Mouse (Mus musculus): ENCODE results near the gene Fhad1. TPM values are rescaled to one million over a fixed set of nuclear protein-coding genes. Genes with fewer than 3 reads are reported as not detected.
A peak's percentile ranks its signal among the peaks of the same experiment; 100 is the strongest.

The Fhad1 gene
- polyA plus RNA-seq, 1 experiment from 2014 or later, result 1.5 TPM

- no peak overlapping the region for H3K9ac ChIP-seq
- H3K4me2 ChIP-seq, result no peak overlapping the region
- no peak for ATAC-seq
- no peak overlapping the region for H3K27ac ChIP-seq
- H3K4me1 ChIP-seq, result peaks cover 5% of the 10 kb centered on the region; the same call in 1 of the 2 replicates
- H3K27me3 ChIP-seq, result no peaks in the 10 kb centered on the region
- H3K4me3 ChIP-seq, result no peak overlapping the region
- H3K9me3 ChIP-seq (replicated peaks), result no peaks in the 10 kb centered on the region
- 85% methylated on average over 13 of the region's 13 CpGs for WGBS
- H3K36me3 ChIP-seq (ENCODE audit: poor library complexity, severe bottlenecking), result no peaks in the 10 kb centered on the region
These were observed 101.5 kb downstream of the Fhad1 start for GRCm38 (mm10) chr4:141913201-141913993.

GRCm38 (mm10) chr4:141904710-141905109 is 110.2 kb downstream of the Fhad1 start:
- no peaks in the 10 kb centered on the region for H3K36me3 ChIP-seq (ENCODE audit: poor library complexity, severe bottlenecking)
- H3K27ac ChIP-seq, result no peak overlapping the region
- peaks cover 36% of the 10 kb centered on the region for H3K4me1 ChIP-seq
- no peak for ATAC-seq
- no peaks in the 10 kb centered on the region for H3K9me3 ChIP-seq (replicated peaks)
- H3K4me3 ChIP-seq, result no peak overlapping the region
- no peak overlapping the region for H3K4me2 ChIP-seq
- 87% methylated on average over 9 of the region's 9 CpGs for WGBS
- no peaks in the 10 kb centered on the region for H3K27me3 ChIP-seq
- H3K9ac ChIP-seq, result no peak overlapping the region

GRCm38 (mm10) chr4:141902479-141902858 is 112.4 kb downstream of the Fhad1 start:
- ATAC-seq, result no peak
- WGBS, result 68% methylated on average over 7 of the region's 8 CpGs
- no peaks in the 10 kb centered on the region for H3K36me3 ChIP-seq (ENCODE audit: poor library complexity, severe bottlenecking)
- no peaks in the 10 kb centered on the region for H3K9me3 ChIP-seq (replicated peaks)
- no peak overlapping the region for H3K4me3 ChIP-seq
- H3K9ac ChIP-seq, result no peak overlapping the region
- H3K4me1 ChIP-seq, result peaks cover 58% of the 10 kb centered on the region
- H3K27ac ChIP-seq, result peak overlapping the region; percentile 97
- H3K27me3 ChIP-seq, result no peaks in the 10 kb centered on the region
- peak overlapping the region; percentile 45; the same call in 1 of the 2 replicates for H3K4me2 ChIP-seq

GRCm38 (mm10) chr4:141901711-141902478 is 113.0 kb downstream of the Fhad1 start:
- H3K36me3 ChIP-seq (ENCODE audit: poor library complexity, severe bottlenecking), result no peaks in the 10 kb centered on the region
- peak overlapping the region; percentile 97 for H3K27ac ChIP-seq
- ATAC-seq, result peak; percentile 76
- peak overlapping the region; percentile 52 for H3K9ac ChIP-seq
- no peaks in the 10 kb centered on the region for H3K9me3 ChIP-seq (replicated peaks)
- no peak overlapping the region for H3K4me3 ChIP-seq
- WGBS, result 8% methylated on average over 16 of the region's 17 CpGs
- no peaks in the 10 kb centered on the region for H3K27me3 ChIP-seq
- H3K4me2 ChIP-seq, result peak overlapping the region; percentile 45
- H3K4me1 ChIP-seq, result peaks cover 64% of the 10 kb centered on the region

- WGBS, result 38% methylated on average over 11 of the region's 11 CpGs
These were observed 114.5 kb downstream of the Fhad1 start for GRCm38 (mm10) chr4:141900421-141900820.

GRCm38 (mm10) chr4:141899936-141900335 is 114.9 kb downstream of the Fhad1 start:
- no peak overlapping the region for H3K9ac ChIP-seq
- 0% methylated on average over 8 of the region's 8 CpGs for WGBS

More at GRCm38 (mm10) chr4:141900421-141900820, 114.5 kb downstream of the Fhad1 start:
- H3K4me3 ChIP-seq, result no peak overlapping the region
- no peak overlapping the region for H3K9ac ChIP-seq
- no peaks in the 10 kb centered on the region for H3K36me3 ChIP-seq (ENCODE audit: poor library complexity, severe bottlenecking)
- H3K4me2 ChIP-seq, result no peak overlapping the region
- no peak for ATAC-seq
- H3K9me3 ChIP-seq (replicated peaks), result no peaks in the 10 kb centered on the region
- H3K27ac ChIP-seq, result peak overlapping the region; percentile 97
- H3K27me3 ChIP-seq, result no peaks in the 10 kb centered on the region
- H3K4me1 ChIP-seq, result peaks cover 69% of the 10 kb centered on the region

GRCm38 (mm10) chr4:141898905-141899304 is 116.0 kb downstream of the Fhad1 start:
- H3K4me1 ChIP-seq, result peaks cover 69% of the 10 kb centered on the region
- no peak overlapping the region for H3K9ac ChIP-seq
- WGBS, result 86% methylated on average over 8 of the region's 8 CpGs
- no peak overlapping the region for H3K4me3 ChIP-seq
- H3K4me2 ChIP-seq, result no peak overlapping the region
- peak overlapping the region; percentile 97 for H3K27ac ChIP-seq
- H3K36me3 ChIP-seq (ENCODE audit: poor library complexity, severe bottlenecking), result no peaks in the 10 kb centered on the region
- ATAC-seq, result no peak
- no peaks in the 10 kb centered on the region for H3K9me3 ChIP-seq (replicated peaks)
- H3K27me3 ChIP-seq, result no peaks in the 10 kb centered on the region

More at GRCm38 (mm10) chr4:141899936-141900335, 114.9 kb downstream of the Fhad1 start:
- Histone ChIP-seq H3K9me3 (replicated peaks) (no peaks in the 10 kb centered on the region), H3K27ac (peak overlapping the region; percentile 97), H3K27me3 (no peaks in the 10 kb centered on the region), H3K36me3 (ENCODE audit: poor library complexity, severe bottlenecking) (no peaks in the 10 kb centered on the region), H3K4me2 (peak overlapping the region; percentile 19; the same call in 1 of the 2 replicates), H3K4me1 (peaks cover 69% of the 10 kb centered on the region), H3K4me3 (no peak overlapping the region)
- ATAC-seq, result peak; percentile 57

- Histone ChIP-seq H3K36me3 (ENCODE audit: poor library complexity, severe bottlenecking) (no peaks in the 10 kb centered on the region), H3K27ac (peak overlapping the region; percentile 97; the same call in 1 of the 2 replicates), H3K27me3 (no peaks in the 10 kb centered on the region), H3K4me1 (peaks cover 64% of the 10 kb centered on the region), H3K9me3 (replicated peaks) (no peaks in the 10 kb centered on the region), H3K4me2 (no peak overlapping the region), H3K9ac (no peak overlapping the region), H3K4me3 (no peak overlapping the region)
- WGBS, result 51% methylated on average over 3 of the region's 3 CpGs
- ATAC-seq, result no peak
These were observed 117.0 kb downstream of the Fhad1 start for GRCm38 (mm10) chr4:141897838-141898237.

- WGBS, result 74% methylated on average over 6 of the region's 6 CpGs
- Histone ChIP-seq H3K36me3 (ENCODE audit: poor library complexity, severe bottlenecking) (no peaks in the 10 kb centered on the region), H3K4me2 (no peak overlapping the region), H3K9ac (no peak overlapping the region), H3K4me1 (peaks cover 58% of the 10 kb centered on the region), H3K27me3 (no peaks in the 10 kb centered on the region), H3K27ac (peak overlapping the region; percentile 62), H3K4me3 (no peak overlapping the region), H3K9me3 (replicated peaks) (no peaks in the 10 kb centered on the region)
- no peak for ATAC-seq
These were observed 117.7 kb downstream of the Fhad1 start for GRCm38 (mm10) chr4:141897225-141897624.

- Histone ChIP-seq H3K9ac (no peak overlapping the region), H3K36me3 (ENCODE audit: poor library complexity, severe bottlenecking) (no peaks in the 10 kb centered on the region), H3K9me3 (replicated peaks) (no peaks in the 10 kb centered on the region), H3K27ac (no peak overlapping the region), H3K27me3 (no peaks in the 10 kb centered on the region), H3K4me1 (peaks cover 43% of the 10 kb centered on the region), H3K4me3 (no peak overlapping the region), H3K4me2 (no peak overlapping the region)
- ATAC-seq, result no peak
- WGBS, result 90% methylated on average over 12 of the region's 12 CpGs
These were observed 119.1 kb downstream of the Fhad1 start for GRCm38 (mm10) chr4:141895772-141896171.

GRCm38 (mm10) chr4:141893157-141893784 is 121.6 kb downstream of the Fhad1 start:
- Histone ChIP-seq H3K4me1 (peaks cover 19% of the 10 kb centered on the region), H3K4me3 (no peak overlapping the region), H3K4me2 (no peak overlapping the region), H3K9ac (no peak overlapping the region), H3K27ac (no peak overlapping the region), H3K27me3 (no peaks in the 10 kb centered on the region), H3K9me3 (replicated peaks) (no peaks in the 10 kb centered on the region), H3K36me3 (ENCODE audit: poor library complexity, severe bottlenecking) (no peaks in the 10 kb centered on the region)
- 85% methylated on average over 8 of the region's 8 CpGs for WGBS
- no peak for ATAC-seq

Measured in forebrain, embryonic 13.5 days (tissue).